Mouse (Mus musculus) kidney, embryonic 14.5 days (tissue): ENCODE data around the gene Orc1. TPM values are rescaled to one million over a fixed set of nuclear protein-coding genes. Genes with fewer than 3 reads are reported as not detected.

Experiments used
- polyA plus RNA-seq: library from polyadenylated mRNA; unstranded; fragments of >200 nt; fragmentation: Nextera tagmentation; extraction: Ambion mirVana; gene quantifications from 2 replicates; pipeline ENCODE4 v1.2.1, GENCODE M21; 2014

Orc1 gene
- polyA plus RNA-seq, 1 experiment from 2014 or later: 11.8 TPM

Other genes starting within 250 kb of the Orc1 start
- 0.92 and 0.96 TPM in 2 replicates for gene Shisal2a, start 196.1 kb upstream of the Orc1 start, polyA plus RNA-seq
- 52.1 and 56.2 TPM in 2 replicates for gene Gpx7, start 172.5 kb upstream of the Orc1 start, polyA plus RNA-seq
- gene Tut4, start 120.0 kb upstream of the Orc1 start, polyA plus RNA-seq: 88.8 and 102 TPM in 2 replicates
- 96.5 and 111 TPM in 2 replicates for gene Prpf38a, start 87 bp upstream of the Orc1 start, polyA plus RNA-seq
- 19.6 and 31.8 TPM in 2 replicates for gene Cc2d1b, start 40.5 kb downstream of the Orc1 start, polyA plus RNA-seq
- gene 3110021N24Rik, start 140.2 kb downstream of the Orc1 start, polyA plus RNA-seq: 2.1 and 3.3 TPM in 2 replicates
- 7.2 and 7.5 TPM in 2 replicates for gene Zfyve9, start 201.4 kb downstream of the Orc1 start, polyA plus RNA-seq